Mouse (Mus musculus) liver, adult 2 months (tissue): Measurements from ENCODE around the gene Olfr247. TPM values are rescaled to one million over a fixed set of nuclear protein-coding genes. Genes with fewer than 3 reads are reported as not detected.
"Not testable (repeated sequence)": the region's sequence is repeated elsewhere in the genome, so short reads cannot be mapped to it uniquely, and the experiment has no call there.

Experiments
- DNase-seq: peaks from one replicate; pipeline ENCODE4 v3.0.0-alpha.2; 2011; ENCODE audit warnings: low read depth, low spot score; ENCODE audit errors: extremely low read depth
- H3K27ac ChIP-seq: fragments of 200-500 bp; replicated peaks from 2 replicates; pipeline ENCODE4 v1.5.1; 2012; ENCODE audit warnings: low read depth, mild to moderate bottlenecking, control low read depth, inconsistent platforms, low read length; ENCODE audit not compliant: insufficient read depth
- H3K27me3 ChIP-seq: fragments of 200-500 bp; 2 replicates; pipeline ENCODE4 v1.6.1; 2012; ENCODE audit warnings: mild to moderate bottlenecking, moderate library complexity, low read length, inconsistent platforms; ENCODE audit not compliant: control insufficient read depth, insufficient read depth
- H3K36me3 ChIP-seq: fragments of 200-500 bp; 2 replicates; pipeline ENCODE4 v1.6.1; 2012; ENCODE audit warnings: low read length, inconsistent platforms; ENCODE audit not compliant: control insufficient read depth, insufficient read depth
- H3K4me1 ChIP-seq: fragments of 200-500 bp; 2 replicates; pipeline ENCODE4 v1.6.1; 2011; ENCODE audit warnings: low read length; ENCODE audit not compliant: control insufficient read depth, insufficient read depth
- H3K4me3 ChIP-seq: fragments of 200-500 bp; 2 replicates; pipeline ENCODE4 v1.5.1; 2011; ENCODE audit warnings: low read depth, mild to moderate bottlenecking, control low read depth, low read length, moderate library complexity; ENCODE audit not compliant: insufficient read depth
- H3K79me2 ChIP-seq: fragments of 200-500 bp; 2 replicates; pipeline ENCODE4 v1.6.1; 2012; ENCODE audit warnings: inconsistent platforms, mild to moderate bottlenecking, low read length, moderate library complexity; ENCODE audit not compliant: control insufficient read depth, insufficient read depth
- H3K9ac ChIP-seq: fragments of 200-500 bp; 2 replicates; pipeline ENCODE4 v1.6.1; 2012; ENCODE audit warnings: low read depth, mild to moderate bottlenecking, control low read depth, inconsistent platforms, low read length
- CTCF ChIP-seq: fragments of 200-500 bp; IDR thresholded peaks from 2 replicates; pipeline ENCODE4 v1.5.1; 2011; ENCODE audit warnings: low read depth, low read length, control low read depth
- POLR2A ChIP-seq: fragments of 200-500 bp; IDR thresholded peaks from 2 replicates; pipeline ENCODE4 v1.6.1; 2011; ENCODE audit warnings: low read length, control low read depth; ENCODE audit not compliant: insufficient read depth; ENCODE audit errors: extremely low read depth
- WGBS: fragments of 180-500 bp; shearing (Covaris S2); methylation state at CpG from one replicate; pipeline ENCODE4 v1.1.7; 2018; 5-methylcytosine and 5-hydroxymethylcytosine counted together
- polyA plus RNA-seq: library from polyadenylated mRNA; depleted of rRNA; stranded (reverse); fragments of >200 nt; gene quantifications from 2 replicates; pipeline ENCODE4 v1.2.3, GENCODE M21; 2012; rRNA removed
- total RNA-seq: library from RNA; depleted of rRNA; stranded (reverse); fragments of >200 nt; gene quantifications from 2 replicates; pipeline ENCODE4 v1.2.3, GENCODE M21; 2014; rRNA removed

Gene Olfr247
- total RNA-seq (not detected in 2 replicates), polyA plus RNA-seq (not detected in 2 replicates)

DNA sequence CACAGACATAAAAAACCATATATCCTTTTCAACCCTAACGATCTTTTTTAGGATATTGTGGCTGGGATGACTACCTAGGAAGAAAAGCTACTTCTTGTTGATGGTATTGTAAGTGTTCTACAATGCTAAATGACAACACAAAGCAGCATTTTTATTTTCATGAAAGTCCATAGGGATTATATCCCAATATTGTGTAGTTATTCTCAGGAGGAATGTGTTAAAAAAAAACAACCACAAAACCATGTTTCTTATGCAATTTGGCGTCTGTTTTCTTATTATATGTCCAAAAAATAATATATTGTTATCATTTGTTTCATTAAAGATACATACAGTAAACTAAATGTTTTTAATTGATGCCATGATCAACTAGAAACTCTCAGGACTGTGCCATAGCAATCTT lies at the start of gene Olfr247:
Gene Olfr247 (minus strand): TSS at position 101 of the 400 bp plus-strand sequence.
- no CpG with 5 or more reads among the region's 2 CpGs for WGBS
- not testable (repeated sequence) for H3K79me2 ChIP-seq, DNase-seq, H3K9ac ChIP-seq, H3K4me1 ChIP-seq, H3K27me3 ChIP-seq, H3K4me3 ChIP-seq, H3K27ac ChIP-seq, H3K36me3 ChIP-seq

DNA sequence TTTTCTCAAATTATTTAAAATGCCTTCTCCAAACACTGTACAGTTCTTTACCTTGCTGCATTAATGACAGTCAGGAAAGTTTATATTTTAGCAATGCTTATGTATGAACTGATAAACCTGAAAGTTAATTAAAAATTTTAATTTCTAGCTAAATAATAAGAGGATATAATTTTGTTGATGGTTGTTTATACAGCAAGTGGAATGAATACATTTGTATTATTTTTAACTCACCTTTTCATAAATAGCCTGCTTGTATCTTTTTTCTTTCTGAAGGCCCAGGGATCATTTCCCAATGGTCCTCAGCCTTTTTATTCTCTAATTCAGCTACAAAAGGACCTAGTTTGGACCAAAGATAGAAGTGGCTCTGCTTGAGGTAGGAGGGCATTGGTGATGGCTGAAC lies 36.4 kb upstream of the Olfr247 start, which contains the start of gene Olfr820:
Gene Olfr820 (plus strand): TSS at position 301 of the 400 bp plus-strand sequence.
- Histone ChIP-seq H3K4me3 (no peak within 1 kb of the TSS), H3K9ac (no peak within 1 kb of the TSS), H3K27ac (no peak within 1 kb of the TSS), H3K27me3 (no peaks in the 10 kb centered on the region), H3K36me3 (no peaks in the 10 kb centered on the region), H3K79me2 (no peaks in the 10 kb centered on the region), H3K4me1 (no peaks in the 10 kb centered on the region)
- TF ChIP-seq POLR2A = no peak
- TF ChIP-seq CTCF = no peak
- DNase-seq = no peak

DNA sequence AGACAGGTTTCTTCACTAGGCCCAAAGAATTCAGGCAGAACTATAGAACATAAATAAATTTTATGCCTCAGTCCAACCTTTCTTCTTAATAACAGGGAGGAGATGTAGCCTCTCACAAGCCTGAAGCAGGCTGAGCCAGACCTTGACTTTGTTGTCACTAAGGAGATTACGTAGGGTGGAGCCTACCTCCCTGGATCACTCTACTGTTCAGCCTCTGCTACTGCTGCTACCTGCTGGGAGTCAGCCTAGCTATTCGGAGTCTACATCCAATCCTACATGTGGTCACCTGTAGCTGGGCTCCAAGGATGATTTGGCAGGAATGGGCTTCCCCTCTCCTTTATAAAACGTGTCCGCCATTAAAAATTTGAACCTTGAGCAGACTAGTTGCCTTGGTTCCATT lies 29.4 kb upstream of the Olfr247 start:
- H3K9ac ChIP-seq, H3K27ac ChIP-seq, DNase-seq, H3K4me3 ChIP-seq, H3K27me3 ChIP-seq, H3K79me2 ChIP-seq, H3K4me1 ChIP-seq, H3K36me3 ChIP-seq: not testable (repeated sequence)
- 78% methylated on average over 4 of the region's 4 CpGs for WGBS

DNA sequence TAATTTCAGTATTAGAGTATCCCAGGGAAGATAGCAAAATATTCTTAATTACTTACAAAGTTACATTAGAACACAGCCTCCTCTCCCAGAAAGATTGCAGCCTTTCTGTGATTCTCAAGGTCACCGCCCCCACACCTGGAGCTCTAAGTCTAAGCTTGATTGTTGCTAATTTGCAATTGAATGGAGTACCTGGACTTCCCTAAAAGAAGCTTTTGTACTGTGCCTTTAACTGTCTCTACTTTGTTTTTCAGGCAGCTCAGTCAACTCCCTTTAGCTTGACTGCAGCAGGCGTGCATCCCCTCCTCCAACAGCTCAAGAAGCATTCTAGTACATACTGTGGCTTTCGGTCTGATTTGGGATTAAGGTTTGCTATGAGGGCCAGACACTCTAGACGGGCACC lies 28.2 kb upstream of the Olfr247 start:
- not testable (repeated sequence) for DNase-seq, H3K36me3 ChIP-seq, H3K79me2 ChIP-seq, H3K4me1 ChIP-seq, H3K4me3 ChIP-seq, H3K9ac ChIP-seq, H3K27ac ChIP-seq, H3K27me3 ChIP-seq
- WGBS = 81% methylated on average over 4 of the region's 4 CpGs

DNA sequence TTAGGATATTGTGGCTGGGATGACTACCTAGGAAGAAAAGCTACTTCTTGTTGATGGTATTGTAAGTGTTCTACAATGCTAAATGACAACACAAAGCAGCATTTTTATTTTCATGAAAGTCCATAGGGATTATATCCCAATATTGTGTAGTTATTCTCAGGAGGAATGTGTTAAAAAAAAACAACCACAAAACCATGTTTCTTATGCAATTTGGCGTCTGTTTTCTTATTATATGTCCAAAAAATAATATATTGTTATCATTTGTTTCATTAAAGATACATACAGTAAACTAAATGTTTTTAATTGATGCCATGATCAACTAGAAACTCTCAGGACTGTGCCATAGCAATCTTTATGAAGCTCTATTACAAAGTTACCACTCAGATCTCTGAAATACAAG lies 9.0 kb upstream of the Olfr247 start, which contains the start of gene Gm10310:
Gene Gm10310 (minus strand): TSS at position 101 of the 400 bp plus-strand sequence.
- H3K4me1 ChIP-seq, H3K36me3 ChIP-seq, H3K9ac ChIP-seq, DNase-seq, H3K79me2 ChIP-seq, H3K27me3 ChIP-seq, H3K27ac ChIP-seq, H3K4me3 ChIP-seq: not testable (repeated sequence)
- WGBS = no CpG with 5 or more reads among the region's 1 CpGs

DNA sequence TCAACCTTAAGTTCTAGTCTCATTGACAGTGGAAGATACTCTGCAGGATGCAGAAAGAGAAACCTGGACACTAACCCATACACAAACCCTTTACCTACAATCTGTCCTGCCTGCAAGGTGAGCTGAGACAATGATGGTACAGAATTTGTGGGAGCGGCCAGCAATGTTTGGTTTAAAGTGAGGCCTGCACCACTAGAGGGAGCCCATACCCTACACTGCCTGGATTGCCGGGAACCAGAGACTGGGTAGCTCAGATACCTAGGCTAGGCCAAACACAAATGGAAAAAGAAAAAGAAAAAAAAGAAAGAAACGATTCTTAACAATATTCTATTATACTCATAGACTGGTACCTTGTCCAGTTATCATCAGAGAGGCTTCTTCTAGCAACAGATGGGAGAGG lies 5.9 kb upstream of the Olfr247 start:
- H3K36me3 ChIP-seq, H3K4me1 ChIP-seq, H3K4me3 ChIP-seq, H3K27ac ChIP-seq, H3K9ac ChIP-seq, H3K79me2 ChIP-seq, H3K27me3 ChIP-seq, DNase-seq: not testable (repeated sequence)
- WGBS = no CpG with 5 or more reads among the region's 3 CpGs

DNA sequence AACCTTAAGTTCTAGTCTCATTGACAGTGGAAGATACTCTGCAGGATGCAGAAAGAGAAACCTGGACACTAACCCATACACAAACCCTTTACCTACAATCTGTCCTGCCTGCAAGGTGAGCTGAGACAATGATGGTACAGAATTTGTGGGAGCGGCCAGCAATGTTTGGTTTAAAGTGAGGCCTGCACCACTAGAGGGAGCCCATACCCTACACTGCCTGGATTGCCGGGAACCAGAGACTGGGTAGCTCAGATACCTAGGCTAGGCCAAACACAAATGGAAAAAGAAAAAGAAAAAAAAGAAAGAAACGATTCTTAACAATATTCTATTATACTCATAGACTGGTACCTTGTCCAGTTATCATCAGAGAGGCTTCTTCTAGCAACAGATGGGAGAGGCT lies 2.9 kb downstream of the Olfr247 start:
- not testable (repeated sequence) for H3K4me3 ChIP-seq, DNase-seq, H3K27ac ChIP-seq, H3K79me2 ChIP-seq, H3K9ac ChIP-seq, H3K36me3 ChIP-seq, H3K4me1 ChIP-seq, H3K27me3 ChIP-seq
- WGBS = no CpG with 5 or more reads among the region's 3 CpGs

DNA sequence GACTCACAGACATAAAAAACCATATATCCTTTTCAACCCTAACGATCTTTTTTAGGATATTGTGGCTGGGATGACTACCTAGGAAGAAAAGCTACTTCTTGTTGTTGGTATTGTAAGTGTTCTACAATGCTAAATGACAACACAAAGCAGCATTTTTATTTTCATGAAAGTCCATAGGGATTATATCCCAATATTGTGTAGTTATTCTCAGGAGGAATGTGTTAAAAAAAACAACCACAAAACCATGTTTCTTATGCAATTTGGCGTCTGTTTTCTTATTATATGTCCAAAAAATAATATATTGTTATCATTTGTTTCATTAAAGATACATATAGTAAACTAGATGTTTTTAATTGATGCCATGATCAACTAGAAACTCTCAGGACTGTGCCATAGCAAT lies 8.8 kb downstream of the Olfr247 start, which contains the start of gene Olfr819:
Gene Olfr819 (minus strand): TSS at position 101 of the 400 bp plus-strand sequence.
- not testable (repeated sequence) for H3K79me2 ChIP-seq, H3K4me3 ChIP-seq, DNase-seq, H3K27me3 ChIP-seq, H3K36me3 ChIP-seq, H3K9ac ChIP-seq, H3K27ac ChIP-seq, H3K4me1 ChIP-seq
- WGBS = 66% methylated on average over 2 of the region's 2 CpGs

DNA sequence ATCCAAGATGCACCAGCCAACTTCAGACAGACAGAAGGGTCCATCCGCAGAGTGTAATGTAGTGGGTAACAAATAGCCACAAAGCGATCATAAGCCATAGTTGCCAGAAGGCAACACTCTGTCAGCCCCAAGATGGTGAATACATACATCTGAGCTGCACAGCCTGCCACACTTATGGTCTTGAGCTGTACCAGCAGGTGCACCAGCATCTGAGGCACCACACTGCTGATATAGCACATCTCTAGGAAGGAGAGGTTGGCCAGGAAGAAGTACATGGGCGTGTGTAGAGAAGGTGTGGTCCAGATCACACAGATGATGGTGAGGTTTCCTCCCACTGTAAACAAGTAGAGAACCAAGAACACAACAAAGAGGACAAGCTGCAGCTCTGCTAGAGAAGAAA lies 9.7 kb downstream of the Olfr247 start:
- H3K27ac ChIP-seq, H3K9ac ChIP-seq, H3K36me3 ChIP-seq, H3K79me2 ChIP-seq, H3K27me3 ChIP-seq, DNase-seq, H3K4me3 ChIP-seq, H3K4me1 ChIP-seq: not testable (repeated sequence)
- 90% methylated on average over 2 of the region's 3 CpGs for WGBS
